Mouse (Mus musculus): ENCODE results near the gene Scyl2. TPM values are rescaled to one million over a fixed set of nuclear protein-coding genes. Genes with fewer than 3 reads are reported as not detected.

Scyl2 gene
- total RNA-seq, 2 experiments from 2014 or later, result 26.0 to 29.2 TPM

- DNase-seq (ENCODE audit: low spot score in 2 of 2), result no peak
These were observed 86.8 kb downstream of the Scyl2 start for GRCm38 (mm10) chr10:89599311-89599710.

GRCm38 (mm10) chr10:89597275-89597674 is 88.8 kb downstream of the Scyl2 start:
- DNase-seq (ENCODE audit: low spot score in 2 of 2), result no peak

- no peak for DNase-seq (ENCODE audit: low spot score in 2 of 2)
These were observed 90.2 kb downstream of the Scyl2 start for GRCm38 (mm10) chr10:89595935-89596334.

- DNase-seq (ENCODE audit: low spot score in 2 of 2), result no peak
These were observed 90.6 kb downstream of the Scyl2 start for GRCm38 (mm10) chr10:89595514-89595913.

GRCm38 (mm10) chr10:89594309-89594708 is 91.8 kb downstream of the Scyl2 start:
- DNase-seq (ENCODE audit: low spot score in 2 of 2), result no peak

GRCm38 (mm10) chr10:89592797-89593196 is 93.3 kb downstream of the Scyl2 start:
- peak; percentile 5 to 26 for DNase-seq (ENCODE audit: low spot score in 2 of 2)

GRCm38 (mm10) chr10:89589877-89590276 is 96.2 kb downstream of the Scyl2 start:
- no peak for DNase-seq (ENCODE audit: low spot score in 2 of 2)

Other genes with a start within 250 kb of the Scyl2 start
- 1 to 10 TPM; 3.3 to 3.4 TPM for gene Gas2l3, start 242.3 kb downstream of the Scyl2 start, total RNA-seq (2021)
- gene Nr1h4, start 152.7 kb downstream of the Scyl2 start, total RNA-seq (2021), result under 1 TPM in 1 of 2 experiments, not detected in 1; 0.32 TPM
- 1 to 10 TPM; 3.5 to 5.4 TPM for gene Slc17a8, start 65.0 kb downstream of the Scyl2 start, total RNA-seq (2021)
- 10 to 100 TPM; 19.9 to 27.5 TPM for gene Actr6, start 46.0 kb upstream of the Scyl2 start, total RNA-seq (2021)
- gene Uhrf1bp1l, start 58.7 kb upstream of the Scyl2 start, total RNA-seq (2021), result 10 to 100 TPM; 81.7 to 87.2 TPM
- gene Anks1b, start 187.2 kb upstream of the Scyl2 start, total RNA-seq (2021), result 100 to 1,000 TPM; 462 to 539 TPM

All from layer of hippocampus, postnatal 14 days (tissue).